Mouse (Mus musculus) liver, embryonic 11.5 days (tissue): ENCODE measurements around the gene Tufm. TPM values are rescaled to one million over a fixed set of nuclear protein-coding genes. Genes with fewer than 3 reads are reported as not detected.
A peak's percentile ranks its signal among the peaks of the same experiment; 100 is the strongest.

ENCODE experiments used
- ATAC-seq: fragments of 200-750 bp; cut with Nextera tagmentation; replicated peaks from 2 replicates; pipeline ENCODE4 v1.8.0; 2017; ENCODE audit warnings: moderate number of reproducible peaks, mild to moderate bottlenecking, moderate TSS enrichment, moderate library complexity; ENCODE audit not compliant: low FRiP score
- DNase-seq: peaks from one replicate; pipeline ENCODE4 v3.0.0-alpha.2; 2017; ENCODE audit warnings: low spot score
- H3K27ac ChIP-seq: fragments of 300-500 bp; sonication (generic); 2 replicates; pipeline ENCODE4 v1.5.1; 2014; ENCODE audit warnings: mild to moderate bottlenecking, low read depth, low read length, control low read depth
- H3K27me3 ChIP-seq: fragments of 300-500 bp; sonication (generic); replicated peaks from 2 replicates; pipeline ENCODE4 v1.6.1; 2014; ENCODE audit warnings: low read length, mixed read lengths; ENCODE audit not compliant: control insufficient read depth, insufficient read depth
- H3K36me3 ChIP-seq: fragments of 300-500 bp; sonication (generic); 2 replicates; pipeline ENCODE4 v1.6.1; 2014; ENCODE audit warnings: mild to moderate bottlenecking, low read length, moderate library complexity, mixed read lengths; ENCODE audit not compliant: control insufficient read depth, insufficient read depth
- H3K4me1 ChIP-seq: fragments of 300-500 bp; sonication (generic); replicated peaks from 2 replicates; pipeline ENCODE4 v1.6.1; 2014; ENCODE audit warnings: low read length, mixed read lengths; ENCODE audit not compliant: control insufficient read depth, insufficient read depth
- H3K4me2 ChIP-seq: fragments of 300-500 bp; sonication (generic); 2 replicates; pipeline ENCODE4 v1.6.1; 2014; ENCODE audit warnings: mild to moderate bottlenecking, control low read depth, moderate library complexity
- H3K4me3 ChIP-seq: fragments of 300-500 bp; sonication (generic); 2 replicates; pipeline ENCODE4 v1.5.1; 2014; ENCODE audit warnings: low read depth, low read length, control low read depth
- H3K9ac ChIP-seq: fragments of 300-500 bp; sonication (generic); 2 replicates; pipeline ENCODE4 v1.6.1; 2014; ENCODE audit warnings: low read depth, low read length, control low read depth
- H3K9me3 ChIP-seq: fragments of 300-500 bp; sonication (generic); 2 replicates; pipeline ENCODE4 v1.6.1; 2016; ENCODE audit warnings: low read length, inconsistent platforms, mixed read lengths; ENCODE audit not compliant: control insufficient read depth
- WGBS: fragments of 180-500 bp; shearing (Covaris S2); extraction: QIAGEN DNeasy Blood & Tissue Kit; methylation state at CpG from one replicate; pipeline ENCODE4 v1.1.7; 2014; 5-methylcytosine and 5-hydroxymethylcytosine counted together
- polyA plus RNA-seq: library from polyadenylated mRNA; unstranded; fragments of >200 nt; fragmentation: Nextera tagmentation; extraction: Ambion mirVana; gene quantifications from 2 replicates; pipeline ENCODE4 v1.2.1, GENCODE M21; 2014

The Tufm gene
- polyA plus RNA-seq, 1 experiment from 2014 or later = 193 TPM

- H3K27ac ChIP-seq = no peak within 1 kb of the TSS; the same call in 1 of the 2 replicates
- no peak within 1 kb of the TSS for H3K4me2 ChIP-seq
Measured at GRCm38 (mm10) chr7:126463004-126463403, 24.2 kb upstream of the Tufm start, which contains the start of gene Atp2a1. TSS of gene Atp2a1 (minus strand) at chr7:126463108.

GRCm38 (mm10) chr7:126463547-126463946 is 23.6 kb upstream of the Tufm start:
- Histone ChIP-seq H3K9ac (no peak overlapping the region), H3K27ac (no peak overlapping the region), H3K9me3 (no peaks in the 10 kb centered on the region), H3K36me3 (peaks cover 16% of the 10 kb centered on the region), H3K4me1 (peaks cover 13% of the 10 kb centered on the region), H3K27me3 (no peaks in the 10 kb centered on the region), H3K4me3 (no peak overlapping the region), H3K4me2 (no peak overlapping the region)
- WGBS = 58% methylated on average over 4 of the region's 4 CpGs
- ATAC-seq (no peak), DNase-seq (no peak)

More at GRCm38 (mm10) chr7:126463004-126463403, 24.2 kb upstream of the Tufm start, which contains the start of gene Atp2a1:
- Histone ChIP-seq H3K4me1 (peaks cover 13% of the 10 kb centered on the region), H3K27me3 (no peaks in the 10 kb centered on the region), H3K4me3 (no peak within 1 kb of the TSS), H3K9ac (no peak within 1 kb of the TSS), H3K9me3 (no peaks in the 10 kb centered on the region), H3K36me3 (peaks cover 11% of the 10 kb centered on the region)
- no peak for ATAC-seq
- no peak for DNase-seq
- WGBS = 50% methylated on average over 5 of the region's 5 CpGs

GRCm38 (mm10) chr7:126464121-126464520 is 23.0 kb upstream of the Tufm start:
- H3K9ac ChIP-seq = no peak overlapping the region
- H3K4me1 ChIP-seq = peaks cover 13% of the 10 kb centered on the region
- DNase-seq = no peak
- no peak overlapping the region for H3K4me2 ChIP-seq
- 38% methylated on average over 4 of the region's 4 CpGs for WGBS
- H3K4me3 ChIP-seq = no peak overlapping the region
- ATAC-seq = no peak
- H3K36me3 ChIP-seq = peaks cover 21% of the 10 kb centered on the region
- no peaks in the 10 kb centered on the region for H3K27me3 ChIP-seq
- no peaks in the 10 kb centered on the region for H3K9me3 ChIP-seq
- H3K27ac ChIP-seq = 0 out of 2 replicates have a peak overlapping the region, but pooled peaks have one; percentile 3

- no peaks in the 10 kb centered on the region for H3K9me3 ChIP-seq
- no peaks in the 10 kb centered on the region for H3K27me3 ChIP-seq
- 55% methylated on average over 5 of the region's 5 CpGs for WGBS
- DNase-seq (no peak), ATAC-seq (no peak)
- no peak overlapping the region for H3K27ac ChIP-seq
- peaks cover 13% of the 10 kb centered on the region for H3K4me1 ChIP-seq
- H3K4me3 ChIP-seq = no peak overlapping the region
- H3K9ac ChIP-seq = no peak overlapping the region
- peaks cover 22% of the 10 kb centered on the region for H3K36me3 ChIP-seq
- H3K4me2 ChIP-seq = no peak overlapping the region
Measured at GRCm38 (mm10) chr7:126464836-126465235, 22.3 kb upstream of the Tufm start.

- Histone ChIP-seq H3K9me3 (no peaks in the 10 kb centered on the region), H3K36me3 (peaks cover 22% of the 10 kb centered on the region), H3K4me1 (peaks cover 13% of the 10 kb centered on the region), H3K27me3 (no peaks in the 10 kb centered on the region), H3K9ac (no peak overlapping the region), H3K4me3 (no peak overlapping the region), H3K27ac (no peak overlapping the region), H3K4me2 (no peak overlapping the region)
- no peak for ATAC-seq
- 26% methylated on average over 7 of the region's 7 CpGs for WGBS
- DNase-seq = no peak
Measured at GRCm38 (mm10) chr7:126465246-126466030, 21.7 kb upstream of the Tufm start.

GRCm38 (mm10) chr7:126466116-126466515 is 21.0 kb upstream of the Tufm start:
- Histone ChIP-seq H3K9ac (no peak overlapping the region), H3K27ac (no peak overlapping the region), H3K4me1 (peaks cover 17% of the 10 kb centered on the region), H3K36me3 (peaks cover 27% of the 10 kb centered on the region), H3K4me2 (no peak overlapping the region), H3K9me3 (no peaks in the 10 kb centered on the region), H3K27me3 (no peaks in the 10 kb centered on the region), H3K4me3 (no peak overlapping the region)
- ATAC-seq = no peak
- DNase-seq = no peak
- 69% methylated on average over 9 of the region's 9 CpGs for WGBS

GRCm38 (mm10) chr7:126466707-126467106 is 20.5 kb upstream of the Tufm start:
- no peak overlapping the region for H3K4me3 ChIP-seq
- no peak for DNase-seq
- ATAC-seq = no peak
- 84% methylated on average over 5 of the region's 5 CpGs for WGBS
- H3K4me2 ChIP-seq = no peak overlapping the region
- H3K9me3 ChIP-seq = no peaks in the 10 kb centered on the region
- H3K27ac ChIP-seq = no peak overlapping the region
- no peak overlapping the region for H3K9ac ChIP-seq
- peaks cover 32% of the 10 kb centered on the region for H3K36me3 ChIP-seq
- peaks cover 22% of the 10 kb centered on the region for H3K4me1 ChIP-seq
- no peaks in the 10 kb centered on the region for H3K27me3 ChIP-seq

GRCm38 (mm10) chr7:126467271-126467670 is 19.9 kb upstream of the Tufm start:
- DNase-seq = no peak
- no peak overlapping the region for H3K27ac ChIP-seq
- WGBS = 62% methylated on average over 5 of the region's 5 CpGs
- no peak overlapping the region for H3K4me3 ChIP-seq
- H3K4me2 ChIP-seq = no peak overlapping the region
- no peaks in the 10 kb centered on the region for H3K27me3 ChIP-seq
- no peaks in the 10 kb centered on the region for H3K9me3 ChIP-seq
- H3K4me1 ChIP-seq = peaks cover 27% of the 10 kb centered on the region
- H3K9ac ChIP-seq = no peak overlapping the region
- ATAC-seq = no peak; the same call in 1 of the 2 replicates
- H3K36me3 ChIP-seq = peaks cover 38% of the 10 kb centered on the region
